Mouse (Mus musculus) lung, postnatal 25 days (tissue): Measurements from ENCODE around the gene Gm13023.
"Not testable (repeated sequence)": the region's sequence is repeated elsewhere in the genome, so short reads cannot be mapped to it uniquely, and the experiment has no call there.

ENCODE experiments used
- DNase-seq: peaks from one replicate; pipeline ENCODE4 v3.0.0; 2022; ENCODE audit warnings: low spot score

Gm13023 gene

DNA sequence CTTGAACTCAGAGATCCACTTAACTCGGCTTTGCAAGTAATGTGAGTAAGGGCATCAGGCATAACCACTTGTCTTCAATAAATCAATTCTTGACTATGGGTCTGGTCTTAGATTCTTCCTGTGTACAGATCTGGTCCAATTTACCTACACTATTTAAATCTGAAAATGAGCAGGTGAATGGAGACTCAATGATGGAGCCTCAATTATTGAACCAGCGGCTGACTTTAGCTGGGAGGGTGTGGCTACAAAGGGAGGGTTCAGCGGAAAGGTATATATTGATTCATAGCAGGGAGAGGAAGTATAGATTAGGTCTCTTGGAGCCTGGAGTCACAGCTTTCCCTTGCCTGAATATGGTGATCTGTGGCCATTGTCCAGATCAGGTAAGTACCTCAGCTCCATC, at the start of gene Gm13023:
Gene Gm13023, plus strand, starts transcription at position 301 of the 400 bp plus-strand sequence.
- not testable (repeated sequence) for DNase-seq

DNA sequence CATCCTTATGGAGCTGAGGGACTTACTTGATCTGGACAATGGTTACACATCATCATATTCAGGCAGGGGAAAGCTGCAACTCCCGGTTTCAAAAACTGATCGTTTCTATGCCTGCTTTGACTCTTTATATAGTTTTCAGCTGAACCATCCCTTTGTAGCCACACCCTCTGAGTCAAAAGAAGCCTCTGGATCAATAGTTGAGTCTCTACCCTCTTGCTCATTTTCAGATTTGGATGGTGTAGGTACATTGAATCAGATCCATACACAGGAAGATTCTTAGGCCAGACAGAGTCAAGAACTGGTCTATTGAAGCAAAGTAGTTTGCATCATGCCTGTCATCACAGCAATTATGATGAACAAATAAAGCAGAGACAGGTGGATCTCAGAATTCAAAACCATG, 26.8 kb downstream of the Gm13023 start, which contains the start of gene Gm13084:
Gene Gm13084, minus strand, starts transcription at position 101 of the 400 bp plus-strand sequence.
- no peak for DNase-seq
